Mouse (Mus musculus): ENCODE data around the gene Erfe. TPM values are rescaled to one million over a fixed set of nuclear protein-coding genes. Genes with fewer than 3 reads are reported as not detected.

Gene Erfe
- polyA plus RNA-seq, 1 experiment = not detected

- H3K4me1 ChIP-seq (ENCODE audit: control insufficient read depth, insufficient read depth, low read length) = peaks cover 17% of the 10 kb centered on the region
- H3K27ac ChIP-seq (ENCODE audit: insufficient read depth, low read depth, low read length) = no peak overlapping the region
- no peak overlapping the region for H3K4me3 ChIP-seq (ENCODE audit: insufficient read depth, low read depth, low read length)
- 94% methylated on average over 3 of the region's 3 CpGs for WGBS
- no peak for TF ChIP-seq CTCF (IDR thresholded peaks at IDR 0.05; ENCODE audit: insufficient read depth, low read depth, low read length)
- TF ChIP-seq POLR2A (IDR thresholded peaks at IDR 0.05; ENCODE audit: insufficient read depth, low read depth, low read length) = no peak
Measured at GRCm38 (mm10) chr1:91367295-91367694, 1.1 kb downstream of the Erfe start.

GRCm38 (mm10) chr1:91369408-91369807 lies 3.2 kb downstream of the Erfe start:
- TF ChIP-seq POLR2A (IDR thresholded peaks at IDR 0.05; ENCODE audit: insufficient read depth, low read depth, low read length) = no peak
- TF ChIP-seq CTCF (IDR thresholded peaks at IDR 0.05; ENCODE audit: insufficient read depth, low read depth, low read length) = no peak
- no peak overlapping the region for H3K27ac ChIP-seq (ENCODE audit: insufficient read depth, low read depth, low read length)
- H3K4me1 ChIP-seq (ENCODE audit: control insufficient read depth, insufficient read depth, low read length) = peaks cover 17% of the 10 kb centered on the region
- H3K4me3 ChIP-seq (ENCODE audit: insufficient read depth, low read depth, low read length) = no peak overlapping the region
- WGBS = 62% methylated on average over 4 of the region's 4 CpGs

GRCm38 (mm10) chr1:91370055-91370454 lies 3.8 kb downstream of the Erfe start:
- WGBS = 87% methylated on average over 23 of the region's 23 CpGs

GRCm38 (mm10) chr1:91373414-91373835 lies 7.2 kb downstream of the Erfe start:
- Histone ChIP-seq H3K4me3 (ENCODE audit: insufficient read depth, low read depth, low read length) (no peak overlapping the region), H3K4me1 (ENCODE audit: control insufficient read depth, insufficient read depth, low read length) (0 out of 2 replicates have a peak, but pooled peaks cover 7% of the 10 kb centered on the region), H3K27ac (ENCODE audit: insufficient read depth, low read depth, low read length) (no peak overlapping the region)
- 93% methylated on average over 6 of the region's 6 CpGs for WGBS
- TF ChIP-seq CTCF (IDR thresholded peaks at IDR 0.05; ENCODE audit: insufficient read depth, low read depth, low read length) (no peak), POLR2A (IDR thresholded peaks at IDR 0.05; ENCODE audit: insufficient read depth, low read depth, low read length) (no peak)

More at GRCm38 (mm10) chr1:91370055-91370454, 3.8 kb downstream of the Erfe start:
- Histone ChIP-seq H3K27ac (ENCODE audit: insufficient read depth, low read depth, low read length) (no peak overlapping the region), H3K4me3 (ENCODE audit: insufficient read depth, low read depth, low read length) (no peak overlapping the region), H3K4me1 (ENCODE audit: control insufficient read depth, insufficient read depth, low read length) (peaks cover 17% of the 10 kb centered on the region)
- TF ChIP-seq POLR2A (IDR thresholded peaks at IDR 0.05; ENCODE audit: insufficient read depth, low read depth, low read length) = no peak
- TF ChIP-seq CTCF (IDR thresholded peaks at IDR 0.05; ENCODE audit: insufficient read depth, low read depth, low read length) = no peak

- H3K4me1 ChIP-seq (ENCODE audit: control insufficient read depth, insufficient read depth, low read length) = peaks cover 4% of the 10 kb centered on the region
- WGBS = 48% methylated on average over 7 of the region's 7 CpGs
- TF ChIP-seq POLR2A (IDR thresholded peaks at IDR 0.05; ENCODE audit: insufficient read depth, low read depth, low read length) (no peak), CTCF (IDR thresholded peaks at IDR 0.05; ENCODE audit: insufficient read depth, low read depth, low read length) (no peak)
Measured at GRCm38 (mm10) chr1:91380453-91381090, 14.3 kb downstream of the Erfe start.

GRCm38 (mm10) chr1:91381091-91381471 lies 14.9 kb downstream of the Erfe start:
- H3K4me3 ChIP-seq (ENCODE audit: insufficient read depth, low read depth, low read length) = no peak overlapping the region
- no peak overlapping the region for H3K27ac ChIP-seq (ENCODE audit: insufficient read depth, low read depth, low read length)
- H3K4me1 ChIP-seq (ENCODE audit: control insufficient read depth, insufficient read depth, low read length) = peaks cover 4% of the 10 kb centered on the region
- TF ChIP-seq POLR2A (IDR thresholded peaks at IDR 0.05; ENCODE audit: insufficient read depth, low read depth, low read length) = no peak
- TF ChIP-seq CTCF (IDR thresholded peaks at IDR 0.05; ENCODE audit: insufficient read depth, low read depth, low read length) = no peak
- 95% methylated on average over 4 of the region's 4 CpGs for WGBS

More at GRCm38 (mm10) chr1:91380453-91381090, 14.3 kb downstream of the Erfe start:
- Histone ChIP-seq H3K4me3 (ENCODE audit: insufficient read depth, low read depth, low read length) (no peak overlapping the region), H3K27ac (ENCODE audit: insufficient read depth, low read depth, low read length) (no peak overlapping the region)

- 96% methylated on average over 5 of the region's 5 CpGs for WGBS
- Histone ChIP-seq H3K4me1 (ENCODE audit: control insufficient read depth, insufficient read depth, low read length) (peaks cover 2% of the 10 kb centered on the region), H3K27ac (ENCODE audit: insufficient read depth, low read depth, low read length) (no peak overlapping the region)
Measured at GRCm38 (mm10) chr1:91390369-91390768, 24.1 kb downstream of the Erfe start.

GRCm38 (mm10) chr1:91397927-91398259 lies 31.7 kb downstream of the Erfe start:
- TF ChIP-seq POLR2A (IDR thresholded peaks at IDR 0.05; ENCODE audit: insufficient read depth, low read depth, low read length) (no peak), CTCF (IDR thresholded peaks at IDR 0.05; ENCODE audit: insufficient read depth, low read depth, low read length) (no peak)
- under 1% methylated on average over 12 of the region's 12 CpGs for WGBS
- 0 out of 2 replicates have a peak overlapping the region, but pooled peaks have one; percentile 66 for H3K27ac ChIP-seq (ENCODE audit: insufficient read depth, low read depth, low read length)
- peak overlapping the region; percentile 95 for H3K4me3 ChIP-seq (ENCODE audit: insufficient read depth, low read depth, low read length)
- H3K4me1 ChIP-seq (ENCODE audit: control insufficient read depth, insufficient read depth, low read length) = peaks cover 2% of the 10 kb centered on the region

More at GRCm38 (mm10) chr1:91390369-91390768, 24.1 kb downstream of the Erfe start:
- no peak for TF ChIP-seq CTCF (IDR thresholded peaks at IDR 0.05; ENCODE audit: insufficient read depth, low read depth, low read length)
- no peak for TF ChIP-seq POLR2A (IDR thresholded peaks at IDR 0.05; ENCODE audit: insufficient read depth, low read depth, low read length)
- H3K4me3 ChIP-seq (ENCODE audit: insufficient read depth, low read depth, low read length) = no peak overlapping the region

- Histone ChIP-seq H3K27ac (ENCODE audit: insufficient read depth, low read depth, low read length) (peak within 1 kb of the TSS; percentile 95), H3K4me1 (ENCODE audit: control insufficient read depth, insufficient read depth, low read length) (peaks cover 2% of the 10 kb centered on the region), H3K4me3 (ENCODE audit: insufficient read depth, low read depth, low read length) (peak within 1 kb of the TSS; percentile 95)
- WGBS = under 1% methylated on average over 91 of the region's 91 CpGs
- TF ChIP-seq POLR2A (IDR thresholded peaks at IDR 0.05; ENCODE audit: insufficient read depth, low read depth, low read length) = peak; percentile 64; the same call in 1 of the 2 replicates
- TF ChIP-seq CTCF (IDR thresholded peaks at IDR 0.05; ENCODE audit: insufficient read depth, low read depth, low read length) = no peak
Measured at GRCm38 (mm10) chr1:91398260-91399062, 32.2 kb downstream of the Erfe start, which contains the start of gene Ilkap. Gene Ilkap (minus strand): TSS chr1:91398815.

Data from olfactory bulb, adult 2 months (tissue).